Mouse (Mus musculus) yolk sac, embryonic 10.5 days (tissue): ENCODE results near the gene Rnase2b.
"Not testable (repeated sequence)": the region's sequence is repeated elsewhere in the genome, so short reads cannot be mapped to it uniquely, and the experiment has no call there.

Experiments
- DNase-seq: peaks from one replicate; pipeline ENCODE4 v3.0.0-alpha.2; 2017; ENCODE audit warnings: low spot score

The Rnase2b gene

DNA sequence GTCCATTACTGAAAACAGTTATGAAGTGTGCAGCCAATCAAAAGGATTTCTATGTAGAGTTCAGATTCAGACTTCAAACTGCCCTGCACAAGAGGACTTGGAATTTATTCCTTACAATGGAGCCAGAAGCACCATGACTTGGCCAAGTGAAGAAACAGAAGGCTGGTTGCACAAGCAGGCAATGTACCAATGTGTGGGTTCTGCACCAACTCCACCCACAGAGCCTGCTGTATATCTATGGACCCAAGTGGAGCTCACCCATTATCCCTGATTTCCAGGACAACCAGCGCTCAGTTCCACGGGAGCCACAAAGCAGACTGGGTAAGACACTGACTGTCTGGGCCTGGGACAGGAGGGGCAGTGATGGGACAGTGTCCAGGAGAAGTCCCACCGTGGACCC lies at the start of gene Rnase2b:
Gene Rnase2b, plus strand, starts transcription at position 285 of the 400 bp plus-strand sequence.
- DNase-seq: not testable (repeated sequence)

DNA sequence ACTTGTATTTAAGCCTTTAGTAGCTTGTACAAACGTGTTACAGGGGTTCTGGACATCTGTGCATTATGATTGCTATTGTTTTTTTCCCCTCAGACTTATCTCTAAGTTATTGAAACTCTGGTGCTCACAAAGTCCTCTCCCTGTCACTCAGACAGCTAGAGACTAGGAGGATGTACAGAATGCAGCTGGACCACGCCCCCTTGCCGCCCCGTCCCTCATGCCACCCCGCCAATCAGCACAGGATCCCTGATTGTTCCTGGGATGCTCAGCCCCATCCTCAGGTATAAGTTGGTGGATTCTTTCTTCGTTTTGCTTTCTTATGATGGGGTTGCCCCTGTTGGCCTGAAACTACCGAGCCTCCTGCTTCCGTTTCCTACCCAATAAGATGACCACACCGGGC lies 48.6 kb upstream of the Rnase2b start:
- no peak for DNase-seq

DNA sequence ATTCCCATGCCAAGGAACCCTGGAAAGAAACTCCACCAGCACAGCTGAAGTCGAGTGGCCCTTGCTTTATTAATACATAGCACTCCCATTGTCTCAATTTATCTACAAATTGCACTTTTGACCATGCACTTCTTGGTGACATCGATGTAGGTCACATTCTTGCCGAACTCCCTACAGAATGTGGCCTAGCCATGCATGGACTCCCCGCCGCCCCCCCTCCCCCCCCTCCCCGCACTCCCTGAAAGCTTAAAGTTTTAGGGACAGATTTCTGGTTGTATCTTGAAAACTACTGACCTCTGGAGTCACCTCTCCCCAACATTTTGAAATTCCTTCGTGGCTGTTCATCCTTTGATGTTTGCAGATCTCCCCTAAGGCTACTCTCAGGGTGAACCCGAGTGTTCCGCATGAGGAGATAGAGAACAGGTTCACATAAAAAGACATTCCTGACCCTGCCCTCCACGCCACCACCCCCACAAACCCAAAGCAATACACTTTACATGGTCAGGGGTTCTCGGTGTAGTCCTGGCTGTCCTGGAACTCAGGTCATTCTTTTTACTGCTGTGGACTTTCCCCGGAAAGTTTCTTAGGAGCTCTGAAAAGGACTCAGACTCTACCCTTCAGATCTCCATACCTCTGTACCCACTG lies 48.0 kb upstream of the Rnase2b start, which contains the start of gene Eddm3b:
Gene Eddm3b, plus strand, starts transcription at position 511 of the 645 bp plus-strand sequence.
- no peak for DNase-seq

DNA sequence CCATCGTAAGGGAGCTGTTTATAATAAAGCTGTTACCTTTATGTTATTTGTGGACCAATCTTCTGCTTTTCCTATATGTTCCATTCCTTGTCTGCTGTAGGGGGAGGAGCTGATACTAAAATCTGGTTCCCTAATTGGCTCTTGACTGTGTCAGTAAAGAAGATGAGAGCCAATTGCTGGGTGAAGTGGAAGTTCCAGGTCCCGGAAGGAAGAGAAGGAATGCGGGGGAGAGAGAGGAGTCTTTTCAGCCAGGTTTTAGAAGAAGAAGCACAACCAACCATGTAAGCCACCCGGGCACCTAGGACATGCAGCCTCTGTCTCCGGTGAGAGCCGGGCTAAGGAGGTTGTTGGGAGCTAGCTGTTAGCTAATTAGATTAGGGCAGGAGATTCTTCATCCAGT lies 36.4 kb upstream of the Rnase2b start:
- no peak for DNase-seq

- no peak for DNase-seq
These were observed 34.3 kb upstream of the Rnase2b start for GRCm38 (mm10) chr14:51127648-51128258.

DNA sequence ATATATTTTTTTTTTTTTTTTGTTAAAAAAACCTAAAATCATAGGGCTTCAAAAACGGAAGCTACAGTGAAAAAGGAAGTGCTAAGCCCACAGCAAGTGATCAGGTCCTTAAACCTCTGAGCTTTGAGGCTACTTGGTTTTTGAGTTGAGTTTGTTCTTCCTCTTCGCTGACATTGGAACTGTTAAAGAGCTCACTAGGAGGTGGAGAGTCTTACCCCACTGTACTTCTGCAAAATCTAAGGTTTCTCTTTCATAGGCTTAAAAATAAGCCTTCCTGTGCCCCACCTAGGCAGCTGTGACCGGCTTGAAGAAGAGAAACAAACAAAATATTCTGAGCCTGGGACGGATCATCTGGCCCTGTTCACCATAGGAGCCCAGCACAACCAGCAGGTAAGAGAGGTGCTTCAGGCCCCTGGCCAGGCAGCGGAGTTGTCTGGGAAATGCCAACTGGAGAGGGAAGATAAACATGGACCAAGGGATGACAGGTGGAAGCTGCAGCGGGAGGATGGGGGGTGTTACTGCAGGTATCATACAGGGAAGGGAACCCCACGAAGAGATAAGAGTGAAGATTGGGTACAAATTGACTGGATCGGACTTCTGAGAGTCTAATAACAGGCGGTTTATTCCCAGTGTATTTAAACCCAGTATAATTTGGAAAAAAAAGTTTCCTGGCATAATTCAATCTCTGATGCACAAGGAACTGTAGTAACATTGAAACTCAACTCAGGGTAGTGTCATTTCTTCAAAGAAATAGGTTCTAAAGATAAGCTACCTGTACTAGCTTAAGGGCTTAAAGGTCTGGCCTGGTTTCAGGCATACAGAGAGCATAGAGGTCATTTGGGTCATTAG lies 33.1 kb upstream of the Rnase2b start:
- DNase-seq: no peak

- DNase-seq: no peak
These were observed 32.5 kb upstream of the Rnase2b start for GRCm38 (mm10) chr14:51129624-51129975.

DNA sequence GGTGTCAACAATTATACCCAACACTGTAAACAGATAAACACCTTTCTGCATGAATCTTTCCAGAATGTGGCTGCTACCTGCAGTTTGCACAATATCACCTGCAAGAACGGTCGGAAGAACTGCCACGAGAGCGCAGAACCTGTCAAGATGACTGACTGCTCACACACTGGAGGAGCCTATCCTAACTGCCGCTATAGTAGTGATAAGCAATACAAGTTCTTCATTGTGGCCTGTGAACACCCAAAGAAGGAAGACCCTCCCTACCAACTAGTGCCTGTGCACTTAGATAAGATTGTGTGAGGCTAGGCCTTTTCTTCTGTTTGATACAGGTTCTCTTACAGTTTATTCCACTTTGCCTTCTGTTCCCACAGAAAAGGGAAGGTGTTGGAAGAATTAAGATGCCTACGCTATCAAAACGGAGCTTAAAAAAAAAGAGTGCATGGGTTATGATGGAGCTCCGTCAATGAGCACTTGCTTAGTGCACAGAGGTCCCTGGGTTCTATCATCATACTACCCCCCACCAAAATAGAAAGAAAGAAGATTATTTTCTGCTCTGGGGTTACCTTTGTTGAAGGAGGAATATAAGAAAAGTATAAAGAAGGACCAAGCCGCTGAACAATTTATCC lies 31.6 kb upstream of the Rnase2b start:
- no peak for DNase-seq

DNA sequence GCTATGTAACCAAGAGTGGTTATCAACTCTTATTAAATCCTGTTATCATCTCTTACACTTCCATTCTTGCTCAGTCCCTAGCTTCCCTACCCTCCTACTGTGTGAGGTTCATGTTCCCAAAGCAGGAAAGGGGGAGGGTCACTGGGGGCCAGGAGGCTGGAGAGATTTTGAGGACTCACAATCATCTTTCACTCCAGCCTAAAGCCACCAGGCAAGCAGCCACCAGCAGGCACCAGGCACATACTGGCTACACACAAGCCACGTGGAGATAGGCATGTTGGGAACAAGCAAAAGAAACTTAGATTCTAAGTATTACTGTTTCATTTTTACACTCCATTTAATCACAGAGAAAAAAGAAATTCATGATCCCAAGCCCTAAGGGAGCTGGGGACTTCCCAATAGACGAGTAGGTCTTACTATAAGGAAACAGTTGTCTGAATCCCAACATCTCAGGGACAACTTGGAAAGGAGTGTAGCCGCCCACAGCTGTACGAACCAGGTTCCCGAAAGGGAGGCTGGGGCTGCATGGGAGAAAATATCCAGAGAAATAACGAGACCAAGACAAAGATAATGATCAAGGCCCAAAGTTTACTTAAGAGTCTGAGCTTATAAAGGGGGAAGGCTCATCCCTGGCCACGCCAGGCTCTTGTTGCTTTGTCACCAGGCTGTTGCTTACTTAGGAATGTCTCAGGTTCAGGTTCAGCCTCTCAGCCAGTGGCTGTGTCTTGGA lies 30.8 kb upstream of the Rnase2b start:
- no peak for DNase-seq

- no peak for DNase-seq
These were observed 29.7 kb upstream of the Rnase2b start for GRCm38 (mm10) chr14:51132372-51132771.

DNA sequence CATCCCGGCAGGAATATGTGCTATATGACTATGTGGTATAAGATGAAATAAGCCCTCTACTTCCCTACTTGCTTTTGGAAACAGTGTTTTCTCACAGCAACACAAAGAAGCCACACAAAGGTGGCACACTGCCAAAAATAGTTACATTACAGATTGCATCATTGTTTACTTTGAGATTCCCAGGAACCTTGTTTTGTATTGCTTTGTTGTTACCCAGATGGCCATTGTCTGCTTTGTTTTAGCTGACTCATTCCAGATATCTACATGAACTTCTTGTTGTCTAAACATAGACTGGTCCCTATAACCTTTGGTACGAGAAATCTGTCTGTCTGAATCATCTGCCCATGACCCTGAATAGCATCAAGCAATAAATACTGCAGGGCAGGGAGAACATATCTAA lies 21.7 kb upstream of the Rnase2b start:
- DNase-seq: no peak

DNA sequence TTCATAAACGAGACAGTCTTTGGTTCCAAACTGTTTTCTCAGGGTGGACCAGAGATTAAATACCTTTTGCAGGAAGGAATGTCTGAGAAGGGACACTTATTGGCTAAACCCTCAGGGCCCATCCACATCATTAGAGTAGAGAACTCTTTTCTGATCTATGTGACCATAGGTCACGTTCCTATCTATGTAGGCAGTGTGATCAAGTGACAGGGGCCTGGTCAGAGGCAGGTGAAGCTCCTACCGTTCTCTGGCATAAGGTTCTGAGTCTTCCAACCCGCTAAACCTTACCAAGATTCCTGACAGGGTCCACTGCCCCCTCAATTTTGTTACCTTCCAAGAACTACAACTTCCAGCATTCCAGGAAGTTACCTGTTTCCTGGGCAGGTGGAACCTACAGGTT lies 19.9 kb upstream of the Rnase2b start:
- DNase-seq: no peak

DNA sequence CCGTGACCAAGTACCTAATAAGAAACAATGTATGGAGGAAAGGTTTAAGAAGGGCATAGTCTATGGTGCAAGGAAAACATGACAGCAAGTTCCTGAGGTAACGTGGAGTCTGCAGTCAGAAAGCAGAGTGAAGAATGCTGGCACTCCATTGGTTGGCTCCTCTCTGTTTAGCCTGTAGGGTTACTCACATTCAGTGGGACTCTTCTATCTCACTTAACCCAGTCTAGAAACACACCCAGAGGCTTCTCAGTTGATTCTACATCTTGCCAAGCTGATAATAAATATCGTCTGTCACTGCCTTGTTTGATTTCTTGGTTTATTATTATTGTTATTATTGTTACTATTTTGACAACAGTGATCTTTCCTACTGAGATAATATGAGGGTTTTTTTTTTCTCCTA lies 19.5 kb upstream of the Rnase2b start:
- DNase-seq: no peak

DNA sequence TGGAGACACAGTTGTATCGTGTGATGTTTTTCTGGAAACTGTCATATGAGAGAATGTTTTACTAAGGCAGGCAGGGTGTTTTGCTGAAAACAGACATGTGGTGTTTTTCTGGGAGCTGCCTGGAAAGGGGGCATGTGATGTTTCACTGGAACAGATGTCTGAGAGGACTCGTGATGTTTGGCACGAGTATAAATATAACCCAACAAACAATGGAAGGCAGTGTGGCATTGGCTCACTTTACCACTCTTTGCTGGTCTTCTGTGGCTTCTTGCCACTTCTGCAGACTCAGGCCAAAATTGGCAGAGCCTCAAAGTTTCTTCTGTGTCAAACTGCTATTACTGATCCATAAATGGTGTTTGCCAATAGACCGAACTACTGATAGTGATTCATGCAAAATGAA lies 18.8 kb upstream of the Rnase2b start:
- DNase-seq: no peak

- no peak for DNase-seq
These were observed 18.1 kb upstream of the Rnase2b start for GRCm38 (mm10) chr14:51143937-51144336.

GRCm38 (mm10) chr14:51144451-51144850 lies 17.6 kb upstream of the Rnase2b start:
- no peak for DNase-seq

DNA sequence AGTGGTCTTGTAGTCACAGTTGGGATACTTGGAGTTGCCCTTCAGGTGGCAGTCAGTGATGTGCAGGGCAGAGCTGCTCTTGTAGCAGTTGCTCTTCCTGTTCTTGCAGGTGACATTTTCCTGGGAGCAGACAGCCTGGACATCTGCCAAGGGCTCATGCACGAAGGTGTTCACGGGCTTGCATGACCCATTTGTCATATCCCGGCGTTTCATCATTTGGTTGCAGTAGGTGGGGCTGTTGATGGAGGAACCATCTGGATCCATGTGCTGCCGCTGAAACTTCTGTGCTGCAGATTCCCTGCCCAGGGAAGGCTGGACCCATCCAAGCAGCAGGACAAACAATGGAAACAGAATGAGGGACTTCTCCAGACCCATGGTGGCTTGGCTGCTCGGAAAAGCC lies 16.5 kb upstream of the Rnase2b start:
- no peak for DNase-seq

DNA sequence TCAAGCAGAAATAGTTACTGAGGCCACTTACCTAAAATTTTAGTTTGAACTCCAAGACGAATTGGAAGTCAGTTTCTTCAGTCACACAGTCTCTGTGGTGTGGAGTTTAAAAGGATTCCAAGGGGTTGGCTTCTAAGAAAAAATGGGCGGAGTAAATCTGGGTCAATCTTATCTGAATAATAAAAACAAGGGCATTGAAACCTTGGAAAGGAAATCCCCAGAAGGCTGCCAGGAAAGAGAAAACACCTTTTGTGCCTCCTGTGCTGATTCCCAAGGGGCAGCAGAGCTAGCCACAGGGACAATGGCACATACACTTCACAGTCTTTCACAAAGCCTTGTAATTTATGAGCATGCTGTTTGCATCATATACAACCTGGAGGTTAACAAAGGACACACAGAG lies 15.4 kb upstream of the Rnase2b start, which contains the start of gene Rnase1:
Gene Rnase1, minus strand, starts transcription at position 101 of the 400 bp plus-strand sequence.
- DNase-seq: no peak

DNA sequence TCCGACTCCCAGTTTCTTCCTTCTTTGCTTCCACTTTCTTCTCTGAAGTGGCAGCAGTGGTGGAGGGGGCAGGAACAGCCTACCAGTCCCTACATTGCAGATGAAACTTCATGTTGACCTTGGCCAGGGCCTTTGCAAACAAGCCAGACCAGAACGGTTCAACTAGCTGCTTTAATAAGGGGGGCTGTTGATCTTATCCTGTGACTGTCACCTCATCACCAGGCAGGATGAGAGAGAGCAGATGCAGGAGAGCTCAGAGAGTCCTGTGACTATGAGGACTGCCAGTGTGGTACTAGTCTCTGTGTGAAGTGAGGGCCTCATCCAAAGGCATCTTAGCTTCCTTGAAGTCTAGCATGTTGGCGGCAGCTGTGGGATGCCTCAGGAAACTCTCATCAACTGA lies 14.1 kb upstream of the Rnase2b start:
- DNase-seq: no peak

GRCm38 (mm10) chr14:51149164-51149563 lies 12.9 kb upstream of the Rnase2b start:
- DNase-seq: no peak

GRCm38 (mm10) chr14:51150206-51150831 lies 11.7 kb upstream of the Rnase2b start:
- no peak for DNase-seq
